Mouse (Mus musculus): ENCODE data around the gene Mpped1.

- no peak for TF ChIP-seq CTCF (IDR thresholded peaks at IDR 0.05; ENCODE audit: extremely low read depth, insufficient read depth, low read length)
- TF ChIP-seq POLR2A (IDR thresholded peaks at IDR 0.05; ENCODE audit: extremely low read depth, insufficient read depth, low read length) = 0 out of 2 replicates have a peak, but pooled peaks have one; percentile 30
Observed at GRCm38 (mm10) chr15:83897286-83897685, 118.0 kb downstream of the Mpped1 start.

Measured in cortical plate, adult 2 months (tissue).